Mouse (Mus musculus) brain, embryonic 14.5 days (tissue): ENCODE measurements around the gene Hsd17b12.
A peak's percentile ranks its signal among the peaks of the same experiment; 100 is the strongest.

ENCODE experiments used
- CTCF ChIP-seq: fragments of 200-500 bp; IDR thresholded peaks from 2 replicates; pipeline ENCODE4 v1.5.1; 2012; ENCODE audit warnings: inconsistent platforms, mild to moderate bottlenecking, moderate library complexity, borderline replicate concordance; ENCODE audit not compliant: insufficient read depth, insufficient read length; ENCODE audit errors: extremely low read depth
- POLR2A ChIP-seq: fragments of 200-500 bp; IDR thresholded peaks from 2 replicates; pipeline ENCODE4 v1.6.1; 2012; ENCODE audit warnings: mild to moderate bottlenecking, inconsistent platforms, borderline replicate concordance; ENCODE audit not compliant: poor library complexity, insufficient read depth, insufficient read length, severe bottlenecking; ENCODE audit errors: extremely low read depth

DNA sequence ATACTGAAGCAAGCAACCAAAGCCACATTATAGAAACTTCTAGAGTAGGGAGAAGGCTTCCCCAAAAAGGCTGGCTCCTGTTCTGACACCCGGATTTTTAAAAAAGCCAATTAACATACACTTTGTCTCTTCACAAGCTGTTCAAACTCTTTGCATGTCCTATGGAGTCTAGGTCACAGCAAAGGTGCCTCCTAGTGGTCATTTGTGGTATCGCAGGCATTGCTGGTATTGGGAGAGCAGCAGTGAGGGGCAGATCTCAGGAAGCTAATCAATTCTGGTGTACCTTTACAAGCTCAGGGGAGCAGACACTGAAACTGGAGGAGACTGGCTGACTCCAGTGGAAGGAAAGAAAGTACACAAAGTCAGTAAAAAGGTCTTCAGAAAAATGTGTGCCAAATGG lies 155.4 kb downstream of the Hsd17b12 start:
- no peak for TF ChIP-seq POLR2A
- TF ChIP-seq CTCF, result peak; percentile 89; the same call in 1 of the 2 replicates
